Mouse (Mus musculus): Measurements from ENCODE around the gene Cd37. TPM values are rescaled to one million over a fixed set of nuclear protein-coding genes. Genes with fewer than 3 reads are reported as not detected.

Gene Cd37
- total RNA-seq, 4 experiments from 2014 or later = 5.0 to 18.9 (median 11.9) TPM

- DNase-seq (ENCODE audit: low spot score in 2 of 2) = no peak
These were observed 3.9 kb downstream of the Cd37 start for GRCm38 (mm10) chr7:45234922-45235571.

- DNase-seq (ENCODE audit: low spot score in 2 of 2) = peak in 1 of 2 experiments; percentile 44
These were observed 4.5 kb downstream of the Cd37 start for GRCm38 (mm10) chr7:45234333-45234841.

- DNase-seq (ENCODE audit: low spot score in 2 of 2) = peak; percentile 46 to 89
These were observed 5.2 kb downstream of the Cd37 start for GRCm38 (mm10) chr7:45233580-45234332.

GRCm38 (mm10) chr7:45232716-45233465, 6.0 kb downstream of the Cd37 start:
- DNase-seq (ENCODE audit: low spot score in 2 of 2) = peak; percentile 28 to 66

GRCm38 (mm10) chr7:45231941-45232340, 7.0 kb downstream of the Cd37 start:
- DNase-seq (ENCODE audit: low spot score in 2 of 2) = no peak

- DNase-seq (ENCODE audit: low spot score in 2 of 2) = no peak
These were observed 7.7 kb downstream of the Cd37 start for GRCm38 (mm10) chr7:45231192-45231591.

GRCm38 (mm10) chr7:45229459-45230203, 9.3 kb downstream of the Cd37 start:
- no peak for DNase-seq (ENCODE audit: low spot score in 2 of 2)

- no peak for DNase-seq (ENCODE audit: low spot score in 2 of 2)
These were observed 9.9 kb downstream of the Cd37 start for GRCm38 (mm10) chr7:45229046-45229445.

GRCm38 (mm10) chr7:45228548-45228947, 10.4 kb downstream of the Cd37 start:
- no peak for DNase-seq (ENCODE audit: low spot score in 2 of 2)

- DNase-seq (ENCODE audit: low spot score in 2 of 2) = no peak
These were observed 12.5 kb downstream of the Cd37 start for GRCm38 (mm10) chr7:45226421-45226820.

GRCm38 (mm10) chr7:45224826-45225225, 14.1 kb downstream of the Cd37 start:
- no peak for DNase-seq (ENCODE audit: low spot score in 2 of 2)

- no peak for DNase-seq (ENCODE audit: low spot score in 2 of 2)
These were observed 17.2 kb downstream of the Cd37 start for GRCm38 (mm10) chr7:45221680-45222079.

GRCm38 (mm10) chr7:45216442-45217183, 22.3 kb downstream of the Cd37 start:
- DNase-seq (ENCODE audit: low spot score in 2 of 2) = no peak

- DNase-seq (ENCODE audit: low spot score in 2 of 2) = no peak
These were observed 23.1 kb downstream of the Cd37 start, which contains the start of gene Tead2 for GRCm38 (mm10) chr7:45215673-45216441. TSS of gene Tead2 (plus strand) at chr7:45215753.

GRCm38 (mm10) chr7:45213708-45214107, 25.2 kb downstream of the Cd37 start:
- DNase-seq (ENCODE audit: low spot score in 2 of 2) = no peak

- no peak for DNase-seq (ENCODE audit: low spot score in 2 of 2)
These were observed 26.6 kb downstream of the Cd37 start for GRCm38 (mm10) chr7:45212356-45212755.

- DNase-seq (ENCODE audit: low spot score in 2 of 2) = no peak
These were observed 27.1 kb downstream of the Cd37 start, which contains the start of gene Dkkl1 for GRCm38 (mm10) chr7:45211851-45212251. TSS of gene Dkkl1 (minus strand) at chr7:45212147.

GRCm38 (mm10) chr7:45211070-45211469, 27.8 kb downstream of the Cd37 start:
- DNase-seq (ENCODE audit: low spot score in 2 of 2) = no peak

- no peak for DNase-seq (ENCODE audit: low spot score in 2 of 2)
These were observed 30.7 kb downstream of the Cd37 start for GRCm38 (mm10) chr7:45208260-45208659.
